Mouse (Mus musculus) testis, adult 2 months (tissue): ENCODE data around the gene Cfap61.

Source experiments
- CTCF ChIP-seq: fragments of 200-500 bp; IDR thresholded peaks from 2 replicates; pipeline ENCODE4 v1.5.1; 2012; ENCODE audit warnings: low read depth, mild to moderate bottlenecking, inconsistent platforms, low read length, moderate library complexity; ENCODE audit not compliant: control insufficient read depth, insufficient read depth, insufficient replicate concordance
- POLR2A ChIP-seq: fragments of 200-500 bp; IDR thresholded peaks from 2 replicates; pipeline ENCODE4 v1.6.1; 2012; ENCODE audit warnings: low read depth, mild to moderate bottlenecking, inconsistent platforms, low read length, moderate library complexity; ENCODE audit not compliant: control insufficient read depth

- TF ChIP-seq POLR2A (no peak), CTCF (no peak)
These were observed 18.1 kb downstream of the Cfap61 start for GRCm38 (mm10) chr2:145952726-145953125.
